Mouse (Mus musculus) ovary, postnatal 36 days (tissue): ENCODE measurements at regions not wholly inside any gene's neighbourhood (a gene's known extent, or its start where the extent isn't known, plus 50 kb on each side); places are given as distances from the start of the nearest gene placed in this dataset.

Experiments
- DNase-seq: peaks from one replicate; pipeline ENCODE4 v3.0.0; 2022; ENCODE audit warnings: low spot score, mixed read lengths

DNA sequence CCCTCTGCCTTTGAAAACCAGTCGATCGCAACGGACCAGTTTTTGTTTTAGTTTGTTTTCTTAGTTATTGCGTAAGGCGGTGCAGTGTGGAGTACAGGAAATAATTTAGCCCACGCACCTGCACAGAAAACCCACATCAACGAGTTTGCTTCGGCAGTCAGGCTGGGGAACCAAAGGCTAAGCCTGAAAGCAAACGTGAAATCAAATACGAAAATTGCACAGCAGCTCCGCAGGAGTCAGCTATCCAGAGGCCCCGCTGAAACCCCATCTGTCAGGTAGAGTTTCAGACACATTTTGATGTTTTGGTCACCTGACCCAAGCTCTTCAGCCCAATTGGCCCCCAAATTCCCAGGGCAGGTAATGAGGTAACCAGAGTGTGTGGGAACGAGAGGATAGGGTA, 435.6 kb upstream of the Atp11b start:
- DNase-seq, result no peak

DNA sequence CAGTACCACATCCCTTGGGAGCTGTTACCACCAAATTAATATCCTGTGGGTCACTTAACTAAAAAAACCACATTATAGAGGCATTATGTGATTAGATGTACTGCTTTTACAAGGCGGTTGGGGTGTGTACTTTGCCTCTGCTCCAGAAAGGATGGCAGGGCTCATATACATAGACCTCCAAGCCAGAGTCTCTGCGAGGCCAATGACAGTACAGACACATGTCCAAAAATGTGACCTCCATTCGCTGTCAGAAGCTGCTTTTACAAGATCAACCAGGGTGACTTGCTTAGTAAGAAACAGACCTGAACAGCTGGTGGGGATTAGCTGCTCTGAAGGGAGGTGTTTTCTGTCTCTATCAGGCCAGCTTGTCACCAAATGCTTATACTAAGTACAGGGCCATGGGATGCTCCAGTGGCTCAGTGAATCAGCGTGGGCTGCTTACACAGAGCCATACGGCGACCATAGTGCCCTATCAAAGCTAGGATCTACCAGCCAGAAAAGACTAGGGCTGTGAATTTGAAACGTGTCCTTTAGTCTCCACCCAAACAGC, 433.0 kb upstream of the Atp11b start:
- DNase-seq, result no peak

DNA sequence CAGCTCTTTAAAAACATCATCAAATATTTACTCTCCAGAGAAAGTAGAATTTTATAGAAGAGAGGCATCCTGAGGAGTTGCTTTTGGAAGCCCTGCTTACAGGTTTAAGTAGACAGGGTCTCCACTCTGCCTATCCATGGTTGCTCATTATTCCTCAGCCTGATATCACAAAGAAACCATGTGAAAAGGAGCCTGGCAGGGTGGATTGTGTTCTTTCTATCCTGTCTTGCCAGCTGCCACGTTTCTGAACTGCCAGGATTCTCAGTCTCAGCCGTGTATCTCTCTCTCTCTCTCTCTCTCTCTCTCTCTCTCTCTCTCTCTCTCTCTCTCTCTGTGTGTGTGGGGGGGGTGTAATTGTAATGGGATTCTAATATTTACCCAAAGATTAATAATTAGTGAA, 431.9 kb upstream of the Atp11b start:
- no peak for DNase-seq

DNA sequence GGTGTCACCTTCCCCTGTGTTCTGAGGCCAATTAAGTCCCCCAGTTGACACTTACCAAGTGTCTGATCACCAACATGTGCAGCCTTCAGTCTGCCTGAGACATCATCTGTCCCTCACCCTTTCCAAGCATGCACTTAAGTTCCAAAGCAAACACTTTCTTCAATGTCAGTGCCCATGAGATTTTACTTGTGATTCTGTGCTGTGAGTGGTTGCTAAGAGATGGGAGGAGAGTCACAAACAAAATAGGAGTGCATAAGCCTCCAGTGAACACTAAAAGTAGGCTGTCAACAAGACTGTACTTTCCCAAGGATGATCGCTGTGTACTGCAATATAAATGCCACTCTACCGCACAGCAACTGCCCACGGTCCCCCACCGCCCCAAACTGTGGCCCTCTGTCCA, 431.0 kb upstream of the Atp11b start:
- no peak for DNase-seq

DNA sequence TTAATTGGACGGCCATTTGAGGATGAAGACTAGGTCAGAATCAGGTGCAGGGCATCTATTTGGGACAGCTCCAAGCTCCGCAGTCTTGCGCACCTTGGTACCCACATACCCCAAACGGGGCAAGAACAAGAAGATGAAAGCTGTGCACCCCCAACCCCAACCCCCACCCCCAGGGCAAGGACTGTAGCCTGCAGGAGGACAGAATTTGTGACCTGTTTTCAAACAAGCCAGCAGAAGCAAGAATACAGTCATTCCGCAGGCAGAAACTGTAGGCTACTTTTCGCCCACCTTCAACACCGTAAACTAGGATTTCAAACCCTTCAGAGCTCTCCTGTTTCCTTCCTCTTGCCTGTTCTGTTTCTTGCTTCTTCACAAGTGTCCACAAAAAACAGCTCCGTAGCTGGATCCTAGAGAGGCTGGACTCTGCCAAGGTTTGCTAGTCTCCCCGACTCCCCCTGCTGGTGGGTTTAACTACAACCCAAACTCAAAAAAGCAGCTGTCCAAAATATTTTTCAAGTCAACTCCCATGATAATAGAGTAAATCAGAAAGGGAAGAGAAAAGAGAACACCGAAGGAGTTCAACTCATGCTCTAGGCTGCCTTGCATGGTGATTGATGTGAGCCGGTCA, 430.3 kb upstream of the Atp11b start:
- peak; percentile 18 for DNase-seq

- DNase-seq, result no peak
Measured at GRCm38 (mm10) chr3:35324186-35324585, 429.7 kb upstream of the Atp11b start.

DNA sequence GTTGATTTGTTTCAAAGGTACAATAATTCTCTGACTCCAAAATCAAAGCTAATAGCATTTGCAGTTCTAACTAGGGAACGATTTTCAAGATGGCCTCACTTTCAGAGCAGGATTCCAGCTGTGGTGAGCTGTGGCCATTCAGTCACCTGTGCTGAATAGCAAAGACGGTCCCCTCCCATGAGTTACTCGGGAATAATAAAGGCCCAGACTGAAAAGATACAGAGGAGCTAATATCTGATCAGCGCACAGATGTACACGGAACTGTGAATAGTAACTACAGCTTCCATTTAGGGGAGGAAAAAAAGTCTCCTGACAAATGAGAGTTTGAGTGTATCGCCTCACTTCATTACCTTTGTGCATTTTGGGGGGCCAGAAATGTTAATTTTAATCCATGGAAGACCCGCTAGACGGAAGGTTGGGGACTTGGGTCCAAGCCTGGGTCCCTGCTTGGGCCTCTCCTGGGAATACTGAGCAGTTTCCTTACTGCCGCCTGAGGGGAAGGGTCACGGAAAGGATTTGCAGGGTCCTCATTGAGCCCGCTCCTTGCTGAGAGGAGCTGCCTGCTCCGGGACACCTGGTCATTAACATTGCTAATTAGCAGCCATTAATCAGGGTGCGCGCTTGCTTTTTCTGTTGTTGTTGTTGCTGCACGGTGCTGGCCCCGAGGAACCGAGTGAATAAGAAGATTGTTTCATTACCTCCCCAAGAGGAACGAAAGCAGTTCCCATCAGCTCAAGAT, 421.2 kb upstream of the Atp11b start:
- no peak for DNase-seq

- DNase-seq, result no peak
Measured at GRCm38 (mm10) chr3:35334017-35334416, 419.9 kb upstream of the Atp11b start.

GRCm38 (mm10) chr3:35334546-35334945, 419.4 kb upstream of the Atp11b start:
- no peak for DNase-seq

DNA sequence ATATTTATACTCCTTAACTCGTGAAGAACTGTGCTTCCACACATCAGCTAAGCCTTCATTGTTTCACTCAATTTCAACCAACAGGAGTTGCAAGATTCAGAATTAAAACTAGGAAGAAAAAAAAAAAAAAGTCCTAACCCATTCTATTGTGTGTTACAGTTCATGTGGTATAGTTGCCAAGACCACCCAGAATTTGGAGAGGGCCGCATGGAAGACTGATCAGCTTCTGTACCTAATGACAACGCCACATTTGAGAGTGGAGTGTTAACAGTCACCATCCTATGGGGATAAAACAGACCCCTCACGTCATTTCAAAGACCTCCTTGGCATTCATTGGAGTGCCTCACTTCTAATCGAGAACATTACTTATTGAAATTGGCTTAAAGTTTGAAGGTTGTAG, 418.1 kb upstream of the Atp11b start:
- DNase-seq, result no peak

DNA sequence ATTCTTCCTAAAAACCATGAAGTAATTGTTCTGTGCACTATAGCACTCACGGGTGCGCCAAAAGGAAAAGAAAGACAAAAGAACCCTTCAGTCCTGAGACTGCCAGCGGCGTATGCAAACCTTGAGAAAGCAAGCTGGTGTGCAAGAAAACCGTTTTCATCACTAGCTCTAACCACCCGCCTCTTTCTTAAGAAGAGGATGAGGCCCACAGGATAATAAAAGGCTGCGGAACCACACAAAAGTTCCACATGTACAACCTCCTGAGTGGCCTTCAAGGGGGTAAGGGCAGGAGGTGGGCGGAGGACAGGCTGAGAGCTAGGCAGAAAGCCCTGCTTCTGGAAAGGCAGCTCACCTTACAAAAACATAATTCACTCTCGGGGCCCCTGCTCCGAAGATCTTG, 413.4 kb upstream of the Atp11b start:
- DNase-seq, result no peak

DNA sequence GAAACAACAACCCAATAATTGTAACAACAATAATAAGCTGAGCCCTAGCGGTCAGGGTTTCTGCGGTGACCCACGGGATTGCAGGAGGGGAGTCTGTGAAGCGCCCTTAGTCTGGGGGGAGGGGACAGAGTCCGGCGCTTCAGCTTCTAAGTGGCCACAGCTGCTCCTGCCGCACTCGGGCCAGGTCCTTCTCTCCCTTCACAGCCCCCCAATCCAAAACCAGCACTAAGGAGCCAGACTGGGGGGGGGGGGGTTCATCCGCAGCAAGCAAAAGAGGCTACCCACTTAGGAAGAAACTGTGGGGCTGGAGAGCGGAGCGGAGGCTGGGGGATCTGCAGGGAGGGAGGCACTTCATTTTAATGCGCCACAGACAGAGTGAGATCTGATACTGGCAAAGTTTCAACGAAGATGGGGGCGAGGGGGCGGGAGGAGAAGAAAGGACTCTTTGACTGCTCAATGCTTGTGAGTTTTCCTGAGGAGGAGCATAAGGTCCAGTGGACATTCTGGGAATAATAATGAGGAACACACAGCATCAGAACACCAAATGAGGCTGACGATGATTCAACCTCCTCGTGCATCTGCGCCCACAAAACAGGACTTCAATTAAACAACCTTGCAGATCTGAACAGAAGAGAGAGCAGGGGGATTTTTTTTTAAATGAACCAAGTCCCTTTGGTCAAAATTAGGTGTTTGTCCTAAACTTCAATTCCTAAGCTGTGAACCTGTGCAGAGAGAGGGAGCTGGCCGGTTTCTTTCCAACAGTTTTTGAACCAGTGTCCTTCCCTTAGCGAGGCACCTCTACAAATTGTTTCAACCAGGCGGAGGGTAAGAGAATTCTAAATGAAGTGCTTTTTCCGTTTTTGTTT, 412.7 kb upstream of the Atp11b start:
- DNase-seq, result peak; percentile 15

DNA sequence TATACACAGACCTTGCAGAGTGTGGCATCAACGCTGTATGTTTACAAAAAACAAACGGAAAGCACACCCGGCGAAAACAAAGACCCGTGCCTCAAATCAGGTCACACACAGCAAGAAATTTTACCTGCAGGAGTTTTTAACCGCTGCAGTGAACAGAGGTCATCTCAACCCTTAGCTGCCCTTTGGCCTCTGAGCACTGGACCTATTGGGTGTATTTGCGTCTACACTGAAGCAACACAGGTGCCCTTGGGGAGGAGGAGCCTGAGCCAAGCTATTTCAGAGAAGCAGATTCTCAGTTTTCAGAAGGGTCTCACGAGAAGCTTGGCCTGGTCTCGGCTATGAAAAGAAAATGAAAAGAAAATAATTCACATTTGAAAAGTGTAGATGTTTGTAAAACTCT, 412.1 kb upstream of the Atp11b start:
- no peak for DNase-seq

- no peak for DNase-seq
Measured at GRCm38 (mm10) chr3:35342584-35342983, 411.3 kb upstream of the Atp11b start.

DNA sequence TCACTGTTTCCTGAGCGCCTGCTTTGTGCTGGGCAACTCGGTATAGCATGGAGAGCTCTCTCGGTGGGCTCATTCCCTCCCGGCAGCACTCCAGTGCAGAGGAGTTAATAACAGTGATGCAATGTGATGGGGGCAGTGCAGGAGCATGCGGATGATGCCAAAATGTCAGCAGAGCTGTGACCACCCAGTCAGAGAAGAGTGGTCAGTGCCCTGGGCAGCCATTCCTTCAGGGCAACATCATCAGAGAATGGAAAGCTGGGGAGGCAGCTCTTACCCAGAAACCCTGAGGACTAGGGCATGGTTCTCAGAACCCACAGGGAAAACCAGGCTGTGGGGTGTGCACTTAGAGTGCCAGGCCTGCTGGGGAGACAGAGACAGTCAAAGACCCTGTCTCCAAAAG, 410.0 kb upstream of the Atp11b start:
- no peak for DNase-seq

GRCm38 (mm10) chr3:35349114-35349513, 404.8 kb upstream of the Atp11b start:
- no peak for DNase-seq

- DNase-seq, result no peak
Measured at GRCm38 (mm10) chr3:35353442-35353841, 400.5 kb upstream of the Atp11b start.

DNA sequence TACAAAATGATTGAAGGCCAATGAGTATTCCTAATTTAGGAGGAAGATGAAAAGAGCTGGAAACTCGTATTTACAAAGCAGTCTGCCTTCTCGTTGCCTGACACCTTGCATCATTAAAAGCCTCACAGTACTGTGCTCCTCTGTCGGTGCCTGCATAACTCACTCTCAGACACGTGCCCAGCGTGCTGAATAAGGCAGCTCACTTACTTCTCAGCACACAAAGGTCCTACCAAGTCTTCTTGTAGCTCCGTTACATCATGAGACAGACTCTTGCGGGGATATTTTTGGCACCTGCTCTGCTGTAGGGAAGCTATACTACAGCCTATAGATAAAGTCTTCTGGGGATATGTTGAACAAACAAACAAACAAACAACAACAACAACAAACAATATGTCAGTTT, 400.0 kb upstream of the Atp11b start:
- no peak for DNase-seq

DNA sequence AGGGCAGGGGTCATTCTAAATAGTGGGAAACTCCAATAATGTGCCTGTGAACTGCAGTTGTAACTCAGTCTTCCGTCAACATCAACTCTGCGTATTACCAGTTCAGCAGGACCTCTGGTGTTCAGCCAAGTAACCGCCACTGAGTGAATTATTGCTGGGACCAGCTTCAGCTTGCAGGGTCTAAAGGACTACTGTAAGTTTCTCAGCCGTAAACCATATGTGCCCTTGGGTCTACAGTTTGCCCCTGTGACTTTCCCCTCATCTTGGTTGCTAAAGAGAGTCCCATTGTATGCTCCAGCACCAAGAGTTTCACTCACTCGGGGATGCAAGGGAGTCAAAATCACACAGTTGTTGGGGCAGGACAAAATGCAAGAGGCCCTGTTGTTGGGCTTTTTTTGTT, 399.6 kb upstream of the Atp11b start:
- DNase-seq, result no peak

DNA sequence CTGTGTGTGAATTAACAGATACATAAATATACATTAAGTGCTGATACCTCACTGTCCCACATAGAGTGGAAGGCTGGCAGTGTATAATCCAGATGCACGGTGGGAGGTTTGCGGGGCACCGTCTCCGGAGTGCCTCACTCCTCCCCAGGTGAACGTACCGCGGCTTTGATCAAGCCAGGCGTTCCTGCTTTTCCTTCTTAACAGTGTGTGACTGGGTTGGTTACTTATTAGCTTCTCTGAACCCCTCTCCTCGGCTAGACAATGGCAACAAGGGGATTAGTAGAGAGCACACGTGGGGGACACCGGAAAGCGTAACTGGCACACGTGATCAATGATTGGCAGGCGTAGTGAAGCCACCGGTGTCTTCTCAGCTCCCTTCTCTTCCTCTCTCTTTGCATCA, 396.8 kb upstream of the Atp11b start:
- DNase-seq, result no peak

- DNase-seq, result no peak
Measured at GRCm38 (mm10) chr3:35358541-35358940, 395.4 kb upstream of the Atp11b start.

DNA sequence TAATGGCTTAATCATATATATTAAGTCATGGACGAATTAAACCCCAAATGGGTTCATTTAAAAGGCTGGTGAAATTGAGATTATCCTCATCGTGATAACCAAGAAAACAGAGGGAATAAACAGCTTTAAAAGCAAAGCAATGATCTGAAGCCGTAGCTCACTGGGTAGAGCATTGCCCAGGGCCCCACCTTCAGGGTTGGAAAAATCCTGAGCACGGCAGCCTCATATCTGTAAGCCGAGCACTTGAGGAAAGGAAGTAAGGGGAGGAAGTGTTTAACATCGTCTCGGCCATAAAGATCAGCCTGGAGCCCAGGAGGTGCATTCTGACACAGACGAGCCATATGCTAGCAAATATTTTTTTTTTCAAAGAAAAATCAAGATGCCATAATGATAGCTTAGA, 394.6 kb upstream of the Atp11b start:
- DNase-seq, result no peak

DNA sequence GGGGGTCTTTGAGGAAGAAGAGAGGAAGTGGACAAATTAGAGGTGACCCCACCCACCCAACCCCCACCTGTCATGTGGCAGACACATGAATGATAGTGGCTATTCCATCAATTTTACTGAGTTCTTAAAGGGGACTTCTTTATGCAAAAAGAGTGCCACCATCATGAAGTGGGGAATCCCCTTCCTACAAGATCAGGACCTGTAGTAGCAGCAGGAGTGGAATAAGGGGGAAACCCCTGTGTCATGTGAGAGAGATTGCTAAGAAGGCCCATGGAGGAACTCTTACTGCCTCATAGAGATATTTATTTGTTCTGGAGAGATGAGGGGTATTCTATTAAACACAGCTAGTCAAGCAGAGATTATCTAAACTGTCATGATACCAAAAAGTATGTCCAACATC, 393.4 kb upstream of the Atp11b start:
- no peak for DNase-seq
